Mouse (Mus musculus) hindbrain, embryonic 14.5 days (tissue): ENCODE results near the gene Macc1. TPM values are rescaled to one million over a fixed set of nuclear protein-coding genes. Genes with fewer than 3 reads are reported as not detected.

ENCODE experiments used
- ATAC-seq: fragments of 200-750 bp; cut with Nextera tagmentation; 2 replicates; pipeline ENCODE4 v1.8.0; 2017; ENCODE audit warnings: moderate number of reproducible peaks, mild to moderate bottlenecking, moderate TSS enrichment, moderate library complexity; ENCODE audit not compliant: low FRiP score
- DNase-seq: peaks from one replicate; pipeline ENCODE4 v3.0.0-alpha.2; 2015; ENCODE audit warnings: low spot score
- H3K27ac ChIP-seq: fragments of 300-500 bp; sonication (generic); 2 replicates; pipeline ENCODE4 v1.5.1; 2014; ENCODE audit warnings: mild to moderate bottlenecking, moderate library complexity
- H3K27me3 ChIP-seq: fragments of 300-500 bp; sonication (generic); 2 replicates; pipeline ENCODE4 v1.6.1; 2014; ENCODE audit warnings: mild to moderate bottlenecking, low read length, mixed read lengths; ENCODE audit not compliant: control insufficient read depth, insufficient read depth
- H3K36me3 ChIP-seq: fragments of 300-500 bp; sonication (generic); replicated peaks from 2 replicates; pipeline ENCODE4 v1.6.1; 2014; ENCODE audit not compliant: control insufficient read depth, insufficient read depth
- H3K4me1 ChIP-seq: fragments of 300-500 bp; sonication (generic); replicated peaks from 2 replicates; pipeline ENCODE4 v1.6.1; 2014; ENCODE audit warnings: antibody characterized with exemption, low read length, mixed read lengths; ENCODE audit not compliant: control insufficient read depth, insufficient read depth
- H3K4me2 ChIP-seq: fragments of 300-500 bp; sonication (generic); replicated peaks from 2 replicates; pipeline ENCODE4 v1.6.1; 2014; ENCODE audit warnings: mild to moderate bottlenecking, moderate library complexity
- H3K4me3 ChIP-seq: fragments of 300-500 bp; sonication (generic); replicated peaks from 2 replicates; pipeline ENCODE4 v1.5.1; 2014; ENCODE audit warnings: mild to moderate bottlenecking, low read length
- H3K9ac ChIP-seq: fragments of 300-500 bp; sonication (generic); 2 replicates; pipeline ENCODE4 v1.6.1; 2014
- H3K9me3 ChIP-seq: fragments of 300-500 bp; sonication (generic); 2 replicates; pipeline ENCODE4 v1.6.1; 2016; ENCODE audit warnings: low read length; ENCODE audit not compliant: control insufficient read depth
- WGBS: fragments of 180-500 bp; shearing (Covaris S2); extraction: QIAGEN DNeasy Blood & Tissue Kit; methylation state at CpG from one replicate; pipeline ENCODE4 v1.1.7; 2014; 5-methylcytosine and 5-hydroxymethylcytosine counted together
- polyA plus RNA-seq: library from polyadenylated mRNA; unstranded; fragments of >200 nt; fragmentation: Nextera tagmentation; extraction: Ambion mirVana; gene quantifications from 2 replicates; pipeline ENCODE4 v1.2.1, GENCODE M21; 2014

Gene Macc1
- polyA plus RNA-seq, 1 experiment from 2014 or later = not detected

- no peak overlapping the region for H3K27ac ChIP-seq
- H3K9me3 ChIP-seq = no peaks in the 10 kb centered on the region
- no peaks in the 10 kb centered on the region for H3K27me3 ChIP-seq
- ATAC-seq = no peak
- DNase-seq = no peak
- no peak overlapping the region for H3K9ac ChIP-seq
- no peaks in the 10 kb centered on the region for H3K4me1 ChIP-seq
- H3K4me3 ChIP-seq = no peak overlapping the region
- no peak overlapping the region for H3K4me2 ChIP-seq
- H3K36me3 ChIP-seq = no peaks in the 10 kb centered on the region
Observed at GRCm38 (mm10) chr12:119376879-119377278, 62.8 kb downstream of the Macc1 start.

- WGBS = 78% methylated on average over 1 of the region's 1 CpGs
- DNase-seq (no peak), ATAC-seq (no peak)
- H3K9ac ChIP-seq = no peak overlapping the region
- H3K9me3 ChIP-seq = no peaks in the 10 kb centered on the region
- no peaks in the 10 kb centered on the region for H3K36me3 ChIP-seq
- no peaks in the 10 kb centered on the region for H3K27me3 ChIP-seq
- no peak overlapping the region for H3K4me2 ChIP-seq
- no peak overlapping the region for H3K4me3 ChIP-seq
- H3K27ac ChIP-seq = no peak overlapping the region
- H3K4me1 ChIP-seq = no peaks in the 10 kb centered on the region
Observed at GRCm38 (mm10) chr12:119381839-119382238, 67.8 kb downstream of the Macc1 start.

- Histone ChIP-seq H3K4me1 (no peaks in the 10 kb centered on the region), H3K27ac (no peak overlapping the region), H3K9ac (no peak overlapping the region), H3K4me2 (no peak overlapping the region), H3K4me3 (no peak overlapping the region), H3K9me3 (no peaks in the 10 kb centered on the region), H3K36me3 (no peaks in the 10 kb centered on the region), H3K27me3 (no peaks in the 10 kb centered on the region)
- DNase-seq = no peak
- ATAC-seq = no peak
Observed at GRCm38 (mm10) chr12:119386243-119386642, 72.2 kb downstream of the Macc1 start.

GRCm38 (mm10) chr12:119386650-119387049 lies 72.6 kb downstream of the Macc1 start:
- ATAC-seq (no peak), DNase-seq (no peak)
- H3K4me3 ChIP-seq = no peak overlapping the region
- H3K27me3 ChIP-seq = no peaks in the 10 kb centered on the region
- H3K27ac ChIP-seq = no peak overlapping the region
- H3K4me2 ChIP-seq = no peak overlapping the region
- 77% methylated on average over 2 of the region's 2 CpGs for WGBS
- H3K4me1 ChIP-seq = no peaks in the 10 kb centered on the region
- H3K36me3 ChIP-seq = no peaks in the 10 kb centered on the region
- no peaks in the 10 kb centered on the region for H3K9me3 ChIP-seq
- H3K9ac ChIP-seq = no peak overlapping the region

- no peak for ATAC-seq
Observed at GRCm38 (mm10) chr12:119387925-119388324, 73.9 kb downstream of the Macc1 start.

GRCm38 (mm10) chr12:119390192-119390684 lies 76.2 kb downstream of the Macc1 start:
- H3K4me1 ChIP-seq = no peaks in the 10 kb centered on the region
- no peak overlapping the region for H3K9ac ChIP-seq
- no peak overlapping the region for H3K27ac ChIP-seq
- WGBS = 63% methylated on average over 3 of the region's 3 CpGs
- no peak overlapping the region for H3K4me2 ChIP-seq
- DNase-seq (no peak), ATAC-seq (no peak)
- H3K36me3 ChIP-seq = no peaks in the 10 kb centered on the region
- no peaks in the 10 kb centered on the region for H3K27me3 ChIP-seq
- H3K4me3 ChIP-seq = no peak overlapping the region
- H3K9me3 ChIP-seq = no peaks in the 10 kb centered on the region

More at GRCm38 (mm10) chr12:119387925-119388324, 73.9 kb downstream of the Macc1 start:
- Histone ChIP-seq H3K4me1 (no peaks in the 10 kb centered on the region), H3K36me3 (no peaks in the 10 kb centered on the region), H3K27ac (no peak overlapping the region), H3K9ac (no peak overlapping the region), H3K4me2 (no peak overlapping the region), H3K27me3 (no peaks in the 10 kb centered on the region), H3K4me3 (no peak overlapping the region), H3K9me3 (no peaks in the 10 kb centered on the region)
- WGBS = 79% methylated on average over 2 of the region's 2 CpGs
- no peak for DNase-seq

GRCm38 (mm10) chr12:119398046-119398659 lies 84.1 kb downstream of the Macc1 start:
- Histone ChIP-seq H3K4me3 (no peak overlapping the region), H3K4me2 (no peak overlapping the region), H3K4me1 (no peaks in the 10 kb centered on the region), H3K9ac (no peak overlapping the region), H3K9me3 (no peaks in the 10 kb centered on the region), H3K36me3 (no peaks in the 10 kb centered on the region), H3K27ac (no peak overlapping the region), H3K27me3 (no peaks in the 10 kb centered on the region)
- no peak for DNase-seq
- 89% methylated on average over 2 of the region's 2 CpGs for WGBS
- no peak for ATAC-seq

GRCm38 (mm10) chr12:119402273-119402672 lies 88.2 kb downstream of the Macc1 start:
- ATAC-seq (no peak), DNase-seq (no peak)
- no peaks in the 10 kb centered on the region for H3K4me1 ChIP-seq
- H3K36me3 ChIP-seq = no peaks in the 10 kb centered on the region
- no peak overlapping the region for H3K4me2 ChIP-seq
- H3K27ac ChIP-seq = no peak overlapping the region
- no peaks in the 10 kb centered on the region for H3K27me3 ChIP-seq
- 96% methylated on average over 1 of the region's 1 CpGs for WGBS
- no peaks in the 10 kb centered on the region for H3K9me3 ChIP-seq
- no peak overlapping the region for H3K4me3 ChIP-seq
- H3K9ac ChIP-seq = no peak overlapping the region

GRCm38 (mm10) chr12:119402796-119403195 lies 88.7 kb downstream of the Macc1 start:
- H3K4me2 ChIP-seq = no peak overlapping the region
- no peaks in the 10 kb centered on the region for H3K9me3 ChIP-seq
- 39% methylated on average over 3 of the region's 3 CpGs for WGBS
- DNase-seq = no peak
- H3K9ac ChIP-seq = no peak overlapping the region
- ATAC-seq = no peak
- H3K4me3 ChIP-seq = no peak overlapping the region
- no peaks in the 10 kb centered on the region for H3K36me3 ChIP-seq
- no peaks in the 10 kb centered on the region for H3K4me1 ChIP-seq
- H3K27ac ChIP-seq = no peak overlapping the region
- no peaks in the 10 kb centered on the region for H3K27me3 ChIP-seq

- 89% methylated on average over 1 of the region's 1 CpGs for WGBS
Observed at GRCm38 (mm10) chr12:119404810-119405209, 90.7 kb downstream of the Macc1 start.

More at GRCm38 (mm10) chr12:119404810-119405209, 90.7 kb downstream of the Macc1 start:
- H3K36me3 ChIP-seq = no peaks in the 10 kb centered on the region
- H3K4me2 ChIP-seq = no peak overlapping the region
- no peaks in the 10 kb centered on the region for H3K4me1 ChIP-seq
- H3K27me3 ChIP-seq = no peaks in the 10 kb centered on the region
- DNase-seq = no peak
- no peak overlapping the region for H3K4me3 ChIP-seq
- no peaks in the 10 kb centered on the region for H3K9me3 ChIP-seq
- H3K9ac ChIP-seq = no peak overlapping the region
- no peak overlapping the region for H3K27ac ChIP-seq
- ATAC-seq = no peak
